Mouse (Mus musculus) intestine, embryonic 16.5 days (tissue): ENCODE measurements around the gene Stim1. TPM values are rescaled to one million over a fixed set of nuclear protein-coding genes. Genes with fewer than 3 reads are reported as not detected.

ENCODE experiments used
- ATAC-seq: fragments of 200-750 bp; cut with Nextera tagmentation; 2 replicates; pipeline ENCODE4 v1.8.0; 2017; ENCODE audit warnings: moderate TSS enrichment, moderate library complexity
- H3K27ac ChIP-seq: fragments of 300-500 bp; sonication (generic); 2 replicates; pipeline ENCODE4 v1.5.1; 2014; ENCODE audit warnings: mild to moderate bottlenecking, low read length
- H3K27me3 ChIP-seq: fragments of 300-500 bp; sonication (generic); replicated peaks from 2 replicates; pipeline ENCODE4 v1.6.1; 2014; ENCODE audit warnings: low read length, control low read depth, mixed read lengths; ENCODE audit not compliant: control insufficient read depth, insufficient read depth
- H3K36me3 ChIP-seq: fragments of 300-500 bp; sonication (generic); 2 replicates; pipeline ENCODE4 v1.6.1; 2014; ENCODE audit warnings: low read length, control low read depth; ENCODE audit not compliant: control insufficient read depth, insufficient read depth
- H3K4me1 ChIP-seq: fragments of 300-500 bp; sonication (generic); 2 replicates; pipeline ENCODE4 v1.6.1; 2014; ENCODE audit warnings: low read length, control low read depth, mixed read lengths; ENCODE audit not compliant: control insufficient read depth, insufficient read depth
- H3K4me2 ChIP-seq: fragments of 300-500 bp; sonication (generic); 2 replicates; pipeline ENCODE4 v1.6.1; 2014; ENCODE audit warnings: low read depth, low read length, control low read depth
- H3K4me3 ChIP-seq: fragments of 300-500 bp; sonication (generic); 2 replicates; pipeline ENCODE4 v1.5.1; 2014; ENCODE audit warnings: mild to moderate bottlenecking, low read length
- H3K9ac ChIP-seq: fragments of 300-500 bp; sonication (generic); 2 replicates; pipeline ENCODE4 v1.6.1; 2014; ENCODE audit warnings: low read depth, low read length
- H3K9me3 ChIP-seq: fragments of 300-500 bp; sonication (generic); 2 replicates; pipeline ENCODE4 v1.6.1; 2016; ENCODE audit warnings: low read length, control low read depth; ENCODE audit not compliant: control insufficient read depth
- WGBS: fragments of 180-500 bp; shearing (Covaris S2); extraction: QIAGEN DNeasy Blood & Tissue Kit; methylation state at CpG from one replicate; pipeline ENCODE4 v1.1.7; 2014; 5-methylcytosine and 5-hydroxymethylcytosine counted together
- polyA plus RNA-seq: library from polyadenylated mRNA; unstranded; fragments of >200 nt; fragmentation: Nextera tagmentation; extraction: Ambion mirVana; gene quantifications from 2 replicates; pipeline ENCODE4 v1.2.1, GENCODE M21; 2015

Gene Stim1
- polyA plus RNA-seq, 1 experiment from 2014 or later = 21.1 TPM

GRCm38 (mm10) chr7:102353420-102353819 is 85.8 kb downstream of the Stim1 start:
- no peaks in the 10 kb centered on the region for H3K27me3 ChIP-seq
- no peak for ATAC-seq
- 39% methylated on average over 1 of the region's 1 CpGs for WGBS
- no peaks in the 10 kb centered on the region for H3K36me3 ChIP-seq
- H3K4me1 ChIP-seq = no peaks in the 10 kb centered on the region
- H3K9me3 ChIP-seq = no peaks in the 10 kb centered on the region
- no peak overlapping the region for H3K9ac ChIP-seq
- no peak overlapping the region for H3K4me3 ChIP-seq
- no peak overlapping the region for H3K27ac ChIP-seq
- no peak overlapping the region for H3K4me2 ChIP-seq

GRCm38 (mm10) chr7:102358124-102358523 is 90.5 kb downstream of the Stim1 start:
- Histone ChIP-seq H3K27ac (no peak overlapping the region), H3K4me2 (no peak overlapping the region), H3K4me3 (no peak overlapping the region), H3K36me3 (no peaks in the 10 kb centered on the region), H3K9ac (no peak overlapping the region), H3K9me3 (no peaks in the 10 kb centered on the region), H3K27me3 (no peaks in the 10 kb centered on the region), H3K4me1 (no peaks in the 10 kb centered on the region)
- 93% methylated on average over 3 of the region's 3 CpGs for WGBS
- ATAC-seq = no peak

- Histone ChIP-seq H3K27ac (no peak overlapping the region), H3K4me1 (no peaks in the 10 kb centered on the region), H3K27me3 (no peaks in the 10 kb centered on the region), H3K4me2 (no peak overlapping the region), H3K4me3 (no peak overlapping the region), H3K36me3 (no peaks in the 10 kb centered on the region), H3K9me3 (no peaks in the 10 kb centered on the region), H3K9ac (no peak overlapping the region)
- 41% methylated on average over 2 of the region's 2 CpGs for WGBS
- ATAC-seq = no peak
Measured at GRCm38 (mm10) chr7:102361297-102361696, 93.7 kb downstream of the Stim1 start.

- H3K4me2 ChIP-seq = no peak overlapping the region
- no peak overlapping the region for H3K4me3 ChIP-seq
- no peak overlapping the region for H3K9ac ChIP-seq
- no peaks in the 10 kb centered on the region for H3K9me3 ChIP-seq
- no peaks in the 10 kb centered on the region for H3K36me3 ChIP-seq
- ATAC-seq = no peak
- H3K27me3 ChIP-seq = no peaks in the 10 kb centered on the region
- no peak overlapping the region for H3K27ac ChIP-seq
- no peaks in the 10 kb centered on the region for H3K4me1 ChIP-seq
- WGBS = 73% methylated on average over 1 of the region's 1 CpGs
Measured at GRCm38 (mm10) chr7:102363853-102364252, 96.2 kb downstream of the Stim1 start.

GRCm38 (mm10) chr7:102369661-102370060 is 102.1 kb downstream of the Stim1 start:
- Histone ChIP-seq H3K27ac (no peak overlapping the region), H3K36me3 (no peaks in the 10 kb centered on the region), H3K27me3 (no peaks in the 10 kb centered on the region), H3K4me2 (no peak overlapping the region), H3K9me3 (no peaks in the 10 kb centered on the region), H3K4me1 (peaks cover 5% of the 10 kb centered on the region; the same call in 1 of the 2 replicates), H3K9ac (no peak overlapping the region), H3K4me3 (no peak overlapping the region)
- ATAC-seq = no peak
- 37% methylated on average over 4 of the region's 4 CpGs for WGBS

GRCm38 (mm10) chr7:102370526-102370925 is 102.9 kb downstream of the Stim1 start:
- ATAC-seq = no peak
- Histone ChIP-seq H3K4me1 (peaks cover 5% of the 10 kb centered on the region; the same call in 1 of the 2 replicates), H3K27me3 (no peaks in the 10 kb centered on the region), H3K36me3 (no peaks in the 10 kb centered on the region), H3K9me3 (no peaks in the 10 kb centered on the region), H3K9ac (no peak overlapping the region), H3K4me2 (no peak overlapping the region), H3K4me3 (no peak overlapping the region), H3K27ac (no peak overlapping the region)
- WGBS = 76% methylated on average over 5 of the region's 5 CpGs

GRCm38 (mm10) chr7:102373382-102374072 is 105.9 kb downstream of the Stim1 start:
- Histone ChIP-seq H3K9ac (no peak overlapping the region), H3K27me3 (no peaks in the 10 kb centered on the region), H3K27ac (no peak overlapping the region), H3K4me3 (no peak overlapping the region), H3K9me3 (no peaks in the 10 kb centered on the region), H3K4me2 (no peak overlapping the region), H3K4me1 (peaks cover 5% of the 10 kb centered on the region; the same call in 1 of the 2 replicates), H3K36me3 (no peaks in the 10 kb centered on the region)
- no peak for ATAC-seq
- 95% methylated on average over 3 of the region's 3 CpGs for WGBS

GRCm38 (mm10) chr7:102383221-102383620 is 115.6 kb downstream of the Stim1 start:
- no peaks in the 10 kb centered on the region for H3K4me1 ChIP-seq
- H3K9me3 ChIP-seq = no peaks in the 10 kb centered on the region
- no peaks in the 10 kb centered on the region for H3K36me3 ChIP-seq
- no peaks in the 10 kb centered on the region for H3K27me3 ChIP-seq
- H3K4me3 ChIP-seq = no peak overlapping the region
- H3K4me2 ChIP-seq = no peak overlapping the region
- ATAC-seq = no peak
- WGBS = 91% methylated on average over 7 of the region's 7 CpGs
- H3K27ac ChIP-seq = no peak overlapping the region
- no peak overlapping the region for H3K9ac ChIP-seq

- no peaks in the 10 kb centered on the region for H3K27me3 ChIP-seq
- 93% methylated on average over 3 of the region's 3 CpGs for WGBS
Measured at GRCm38 (mm10) chr7:102385973-102386372, 118.4 kb downstream of the Stim1 start.

GRCm38 (mm10) chr7:102389082-102389481 is 121.5 kb downstream of the Stim1 start:
- H3K27ac ChIP-seq = no peak overlapping the region

More at GRCm38 (mm10) chr7:102385973-102386372, 118.4 kb downstream of the Stim1 start:
- H3K27ac ChIP-seq = no peak overlapping the region
- no peaks in the 10 kb centered on the region for H3K4me1 ChIP-seq
- H3K9ac ChIP-seq = no peak overlapping the region
- H3K4me2 ChIP-seq = no peak overlapping the region
- H3K36me3 ChIP-seq = no peaks in the 10 kb centered on the region
- no peak for ATAC-seq
- no peaks in the 10 kb centered on the region for H3K9me3 ChIP-seq
- H3K4me3 ChIP-seq = no peak overlapping the region

More at GRCm38 (mm10) chr7:102389082-102389481, 121.5 kb downstream of the Stim1 start:
- Histone ChIP-seq H3K4me3 (no peak overlapping the region), H3K4me2 (no peak overlapping the region), H3K9me3 (no peaks in the 10 kb centered on the region), H3K4me1 (no peaks in the 10 kb centered on the region), H3K9ac (no peak overlapping the region), H3K27me3 (no peaks in the 10 kb centered on the region), H3K36me3 (no peaks in the 10 kb centered on the region)
- WGBS = 62% methylated on average over 5 of the region's 5 CpGs
- no peak for ATAC-seq
